Mouse (Mus musculus) heart, adult 2 months (tissue): Measurements from ENCODE around the gene Tgfbr2.

ENCODE experiments used
- CTCF ChIP-seq: fragments of 200-600 bp; IDR thresholded peaks from 2 replicates; pipeline ENCODE4 v1.8.1; 2022; ENCODE audit warnings: antibody characterized with exemption, mild to moderate bottlenecking, moderate library complexity
- POLR2A ChIP-seq: fragments of 200-500 bp; IDR thresholded peaks from 2 replicates; pipeline ENCODE4 v1.6.1; 2011; ENCODE audit warnings: mild to moderate bottlenecking, low read depth, low read length, control low read depth; ENCODE audit not compliant: insufficient read depth

- TF ChIP-seq POLR2A (no peak), CTCF (no peak)
These were observed 6.4 kb upstream of the Tgfbr2 start for GRCm38 (mm10) chr9:116181608-116182007.
